Mouse (Mus musculus) kidney, postnatal 10 days (tissue): Measurements from ENCODE around the gene Zfp865.
A peak's percentile ranks its signal among the peaks of the same experiment; 100 is the strongest.
"Not testable (repeated sequence)": the region's sequence is repeated elsewhere in the genome, so short reads cannot be mapped to it uniquely, and the experiment has no call there.

ENCODE experiments used
- DNase-seq: peaks from one replicate; pipeline ENCODE4 v3.0.0; 2021; ENCODE audit warnings: mixed read lengths

The Zfp865 gene

DNA sequence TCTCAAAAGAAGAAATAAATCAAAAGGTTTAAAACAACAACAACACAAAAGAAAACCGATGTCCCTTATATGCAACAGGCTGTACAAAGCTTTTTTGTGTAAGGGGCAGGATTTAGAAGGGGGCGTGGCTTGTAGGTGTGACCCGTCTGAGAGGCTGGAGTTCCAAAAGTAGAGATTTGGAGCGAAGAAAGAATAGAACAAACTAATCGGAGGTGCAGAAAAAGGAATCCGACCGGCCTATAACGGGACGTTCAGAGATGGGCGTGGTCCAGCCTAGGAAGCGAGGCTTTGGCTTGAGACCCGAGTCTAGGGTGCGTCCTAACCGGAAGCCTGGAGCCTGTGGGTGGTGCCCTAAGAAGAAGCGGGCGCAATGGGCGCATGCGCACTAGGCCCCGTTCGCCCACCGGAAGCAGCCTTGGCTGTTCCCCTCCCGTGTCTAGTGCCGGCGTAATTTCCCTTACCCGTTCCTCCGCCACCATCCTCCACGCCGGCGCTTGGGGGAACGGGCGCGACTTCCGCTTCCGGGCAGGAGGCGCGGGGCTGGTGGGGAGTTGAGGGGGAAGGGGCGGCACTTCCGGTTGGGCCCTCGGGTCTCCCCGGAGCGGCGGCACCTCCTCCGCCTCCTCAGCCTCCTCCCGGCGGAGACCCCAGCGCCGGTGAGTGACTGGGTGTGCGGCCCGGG, at the start of gene Zfp865, which contains the start of gene Ccdc106:
Zfp865 (plus strand) TSS at position 377 of the 682 bp plus-strand sequence.
Ccdc106 (plus strand) TSS at position 554 of the 682 bp plus-strand sequence.
- DNase-seq = peak; percentile 100

DNA sequence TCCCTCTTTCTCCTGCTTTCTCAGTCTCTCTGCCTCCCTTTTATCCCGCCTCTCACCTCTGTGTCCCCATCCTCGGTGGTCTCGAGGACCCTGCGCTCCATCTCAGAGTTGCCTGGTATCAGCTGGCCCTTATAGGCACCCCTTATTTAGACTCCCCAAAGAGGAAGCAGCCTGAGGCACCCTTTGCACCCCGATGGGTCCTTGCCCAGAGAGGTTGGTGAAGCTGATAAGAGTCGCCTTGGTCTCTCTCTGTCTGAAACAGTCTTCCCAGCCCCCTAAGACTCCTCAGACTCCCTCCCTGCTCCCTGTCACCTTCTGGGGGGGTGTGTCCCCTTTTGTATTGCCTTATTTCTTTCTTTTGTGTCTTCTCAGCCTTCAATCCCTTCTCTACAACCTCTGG, 49.1 kb upstream of the Zfp865 start, which contains the start of gene Sbk3:
Sbk3 (minus strand) TSS at position 101 of the 400 bp plus-strand sequence.
- no peak for DNase-seq

DNA sequence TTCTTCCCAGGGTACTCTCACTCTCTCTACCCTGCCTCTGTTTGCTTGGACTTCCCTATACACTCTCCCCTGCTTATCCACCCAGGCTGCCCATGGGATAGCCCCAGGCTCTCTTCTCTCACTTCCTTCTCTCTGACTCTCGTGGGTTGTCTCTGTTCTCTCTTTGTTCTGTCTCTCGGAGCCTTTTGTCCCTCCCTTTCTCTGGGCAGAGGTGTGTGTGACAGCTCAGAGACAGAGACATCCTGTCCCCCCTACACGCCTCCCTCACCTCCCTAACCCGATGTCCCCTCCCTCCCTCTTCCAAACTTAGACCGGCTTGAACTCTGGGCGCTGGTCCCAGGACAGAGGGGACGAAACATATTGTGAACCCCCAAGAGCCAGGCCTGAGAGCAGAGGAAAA, 48.5 kb upstream of the Zfp865 start:
- no peak for DNase-seq

DNA sequence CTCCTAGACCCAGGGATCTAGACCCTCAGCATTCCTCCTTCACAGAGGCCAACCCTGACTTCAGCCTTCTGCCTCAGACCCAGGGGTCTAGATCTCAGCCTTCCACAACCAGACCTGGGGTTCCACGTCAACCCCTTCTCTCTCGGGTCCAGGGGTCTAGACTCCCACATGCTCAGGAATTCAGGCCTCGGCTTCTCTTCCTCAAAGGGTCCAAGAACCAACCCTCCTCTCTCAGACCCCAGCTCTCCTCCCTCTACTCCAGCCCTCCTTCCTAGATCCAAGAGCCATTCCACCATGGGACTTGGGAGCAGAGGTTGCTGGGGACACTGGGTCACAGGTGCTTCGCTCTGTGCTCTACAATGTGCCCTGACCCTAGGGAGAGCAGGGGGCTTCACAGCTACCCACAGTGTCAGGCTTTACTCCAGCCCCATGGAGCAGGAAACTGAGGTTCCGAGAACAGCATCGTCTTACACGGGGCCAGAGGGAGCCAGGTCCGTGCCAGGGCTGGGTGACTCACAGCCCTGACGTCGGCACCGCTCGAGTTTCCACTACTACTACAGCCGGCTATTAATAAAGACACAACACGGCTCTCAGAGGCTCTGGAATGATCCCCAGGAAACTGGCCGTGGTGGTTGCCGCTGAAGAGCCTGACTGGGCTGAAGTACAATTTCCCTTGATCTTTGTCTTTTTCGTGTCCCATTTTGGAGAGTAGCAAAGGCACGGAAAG, 47.7 kb upstream of the Zfp865 start:
- DNase-seq = peak; percentile 40

DNA sequence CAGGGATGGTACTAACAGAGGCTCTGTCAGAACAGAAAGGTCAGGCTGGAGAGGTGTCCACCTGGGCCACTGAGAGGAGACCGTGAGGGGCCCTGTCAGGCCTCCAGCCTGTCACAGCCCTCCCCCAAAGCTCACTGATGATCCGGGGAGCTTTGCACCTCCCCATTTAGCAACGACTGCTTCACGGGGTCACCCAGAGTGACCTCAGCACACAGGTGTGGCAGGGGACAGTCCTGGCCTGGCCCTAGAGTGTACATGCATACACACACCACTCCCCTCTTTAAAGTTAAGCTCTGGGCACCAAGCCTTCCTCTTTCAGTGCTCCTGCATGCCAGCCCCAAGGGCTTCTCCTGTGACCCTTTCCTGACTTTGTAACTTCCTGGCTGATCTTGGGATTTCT, 44.7 kb upstream of the Zfp865 start:
- no peak for DNase-seq

DNA sequence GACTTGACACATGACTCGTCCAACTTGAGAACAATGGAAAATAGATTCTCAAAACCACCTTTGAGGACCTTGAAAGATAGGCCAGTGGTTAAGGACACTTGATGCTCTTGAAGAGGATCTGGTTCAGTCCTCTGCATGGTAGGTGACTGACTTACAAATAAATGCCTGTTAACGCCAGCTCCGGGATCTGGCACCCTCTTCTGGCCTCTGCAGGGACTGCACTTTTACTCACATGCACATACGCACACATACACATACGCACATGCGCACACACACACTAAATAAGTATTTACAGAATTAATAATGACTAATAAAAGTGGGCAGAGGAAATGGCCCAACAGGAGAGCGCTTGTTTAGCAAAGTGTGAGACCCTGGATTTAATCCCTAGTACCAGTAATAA, 43.3 kb upstream of the Zfp865 start:
- DNase-seq = no peak

DNA sequence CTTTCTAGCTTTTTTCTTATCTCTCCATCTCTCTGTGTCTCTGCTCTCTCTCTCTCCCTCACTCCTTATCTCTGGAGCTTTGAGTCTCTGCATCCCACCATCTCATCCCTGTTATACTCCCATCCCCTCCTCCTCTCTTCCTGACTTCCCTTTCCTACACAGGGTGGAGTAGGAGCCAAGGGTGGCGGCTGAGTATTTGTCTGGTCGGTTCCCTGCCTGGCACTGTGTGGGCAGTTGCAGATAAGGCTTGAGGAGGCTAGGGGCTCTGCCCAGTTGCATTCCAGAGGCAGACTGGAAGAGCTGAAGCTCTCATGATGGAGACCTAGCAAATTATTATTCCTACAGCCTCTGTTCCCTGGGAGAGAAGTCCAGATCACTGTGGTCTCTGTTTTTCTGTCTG, 31.9 kb upstream of the Zfp865 start:
- DNase-seq = no peak

DNA sequence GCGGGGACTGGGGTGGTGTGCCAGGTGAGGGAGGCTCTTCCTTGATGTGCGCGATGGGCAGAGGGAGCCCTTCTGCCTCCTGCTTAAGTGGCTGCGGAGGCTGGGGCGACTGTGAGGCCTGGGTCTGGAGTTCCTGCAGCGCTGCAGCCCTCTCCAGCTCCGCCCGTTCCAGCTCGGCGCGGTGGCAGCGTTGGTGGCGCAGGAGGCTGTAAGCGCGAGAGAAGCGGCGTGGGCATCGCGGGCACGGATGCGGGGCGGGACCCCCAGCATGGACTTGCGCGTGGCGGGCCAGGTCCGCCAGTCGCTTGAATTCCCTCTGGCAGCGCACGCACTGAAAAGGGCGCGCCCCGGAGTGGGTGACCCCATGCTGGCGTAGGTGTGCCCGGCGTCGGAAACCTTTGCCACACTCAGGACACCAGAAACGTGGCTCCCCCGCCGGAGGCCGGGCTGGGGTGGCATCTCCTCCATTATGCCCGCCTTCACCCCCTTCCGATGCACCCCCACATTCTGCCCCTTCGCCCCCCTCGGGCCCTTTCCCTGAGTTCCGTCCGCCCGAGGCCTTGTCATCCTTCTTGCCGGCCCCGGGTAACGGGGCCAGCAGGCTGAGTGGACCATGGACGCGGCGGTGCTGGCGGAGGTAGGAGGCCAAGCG, 26.7 kb upstream of the Zfp865 start:
- no peak for DNase-seq

DNA sequence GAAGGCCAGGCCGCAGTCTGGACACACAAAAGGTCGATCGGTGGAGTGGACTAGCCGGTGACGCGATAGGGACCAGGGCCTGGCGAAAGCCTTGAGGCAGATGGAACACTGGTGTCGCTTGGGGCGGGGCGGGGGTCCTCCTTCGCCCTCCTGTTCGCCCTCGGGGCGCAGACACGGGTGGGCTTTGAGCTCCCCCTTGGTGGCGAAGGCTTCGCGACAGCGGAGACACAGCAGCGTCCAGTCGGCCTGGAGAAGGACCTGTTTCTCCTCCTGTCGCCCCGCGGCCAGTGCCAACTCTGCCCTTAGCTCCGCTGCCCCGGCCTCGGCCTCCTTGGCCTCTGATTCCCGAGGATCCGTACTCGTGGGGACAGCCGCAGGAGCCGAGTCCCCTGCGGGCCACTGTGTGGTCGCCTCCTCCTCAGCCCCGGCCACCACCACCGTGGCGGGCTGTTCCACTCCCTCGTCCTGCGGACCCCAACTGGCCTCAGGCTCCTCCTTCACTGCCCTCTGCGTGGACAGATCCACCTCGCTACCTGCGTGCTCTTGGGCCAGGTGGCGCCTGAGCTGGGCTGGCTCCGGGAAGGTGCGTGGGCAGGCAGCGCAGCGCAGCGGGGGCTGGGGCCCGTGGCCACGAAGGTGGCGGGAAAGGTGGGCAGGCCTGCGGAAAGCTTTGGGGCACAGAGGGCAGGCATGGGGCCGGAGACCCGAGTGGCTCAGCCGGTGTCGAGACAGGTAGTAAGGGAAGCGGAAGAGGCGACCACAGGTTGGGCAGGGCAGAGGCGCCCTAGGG, 26.0 kb upstream of the Zfp865 start:
- DNase-seq = no peak

DNA sequence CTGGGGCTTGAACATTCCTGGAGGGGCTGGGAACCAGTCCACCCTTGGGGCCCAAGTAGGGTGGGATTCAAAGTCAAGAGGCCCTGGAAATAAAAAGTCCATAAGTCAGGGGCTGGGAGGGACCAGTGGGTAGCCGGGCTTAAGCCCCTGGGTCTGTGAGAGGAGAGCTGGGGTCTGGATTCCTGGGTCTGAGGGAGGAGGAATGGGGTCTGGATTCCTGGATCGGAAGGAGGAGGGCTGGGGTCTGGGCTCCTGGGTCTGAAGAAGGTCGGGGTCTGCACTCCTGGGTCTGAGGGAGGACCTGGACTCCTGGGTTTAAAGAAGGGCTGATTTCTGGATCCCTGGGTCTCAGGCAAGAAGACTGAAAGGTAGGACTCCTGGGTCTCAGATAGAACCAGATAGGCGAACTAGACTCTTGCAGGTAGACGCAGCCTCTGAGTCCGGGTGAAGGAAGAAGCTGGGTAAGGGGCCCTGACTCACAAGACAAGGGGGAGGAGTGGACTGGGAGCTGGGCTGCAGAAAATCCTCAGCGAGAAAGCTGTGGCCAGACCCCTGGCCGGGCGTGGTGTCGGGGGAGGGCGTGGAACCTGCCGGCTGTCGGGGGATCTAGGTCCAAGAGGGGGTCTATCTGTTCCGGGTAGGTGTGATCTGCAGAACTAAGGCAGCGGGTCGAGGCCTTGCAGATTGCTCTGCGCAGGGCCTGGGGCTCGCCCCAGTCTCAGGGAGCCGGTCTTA, 24.7 kb upstream of the Zfp865 start:
- DNase-seq = no peak

DNA sequence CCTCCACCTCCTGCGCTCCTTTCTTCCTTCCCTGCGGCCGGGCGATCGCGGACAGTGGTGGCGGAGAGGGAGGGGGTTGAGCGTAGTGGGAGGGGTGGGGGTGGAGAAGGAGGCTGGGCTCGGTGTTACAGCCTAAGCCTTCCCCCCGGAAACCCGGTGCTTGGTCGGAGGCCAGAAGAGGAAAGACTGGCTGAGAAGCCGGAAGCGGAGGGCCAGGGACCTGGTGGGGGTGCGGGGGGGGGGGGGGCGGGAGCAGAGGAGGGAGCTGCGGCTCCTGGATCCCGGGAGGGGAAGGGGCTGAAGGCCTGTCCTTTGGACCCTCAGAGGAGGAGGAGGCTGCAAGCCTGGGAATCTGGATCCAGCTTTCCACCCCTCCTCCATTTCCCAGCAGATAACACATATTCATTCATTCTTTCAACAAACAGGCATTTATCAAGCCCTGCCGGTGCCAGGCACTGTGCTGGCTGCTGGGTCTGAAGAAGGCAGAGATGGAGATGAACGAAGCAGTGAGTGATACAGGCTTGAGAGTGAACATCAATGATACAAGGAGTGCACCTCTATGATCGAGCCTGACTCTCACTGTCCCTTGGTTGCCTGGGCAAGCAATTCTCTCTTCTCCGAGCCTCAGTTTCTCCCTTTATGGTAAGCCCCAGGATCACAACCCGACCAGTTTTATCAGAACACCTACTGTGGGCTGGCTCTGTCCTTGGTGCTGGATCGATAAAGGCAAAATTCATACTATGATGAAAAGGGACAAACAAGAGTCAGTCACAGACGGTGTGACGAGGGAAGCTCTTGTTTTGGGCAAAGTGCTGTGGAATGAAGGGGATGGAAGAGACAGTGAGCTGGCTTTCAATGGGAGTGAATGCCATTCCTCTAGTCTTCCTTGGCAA, 23.9 kb upstream of the Zfp865 start, which contains the start of gene Zfp579:
Zfp579 (minus strand) TSS at position 156 of the 893 bp plus-strand sequence.
- DNase-seq = peak; percentile 96

DNA sequence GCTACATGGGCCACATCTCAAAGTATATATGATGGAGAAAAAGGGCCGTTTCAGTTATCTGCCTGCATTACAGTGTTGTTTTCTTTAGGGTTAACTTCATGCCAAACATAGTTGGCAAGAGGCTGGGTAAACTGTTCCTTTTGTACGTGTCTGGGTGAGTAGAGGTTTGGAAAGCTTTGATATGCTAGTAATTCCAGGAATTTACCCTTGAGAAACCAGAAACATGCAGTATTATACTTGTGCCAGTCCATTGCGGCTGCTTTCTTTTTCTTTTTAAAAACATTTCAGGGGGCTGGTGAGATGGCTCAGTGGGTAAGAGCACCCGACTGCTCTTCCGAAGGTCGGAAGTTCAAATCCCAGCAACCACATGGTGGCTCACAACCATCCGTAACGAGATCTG, 23.2 kb upstream of the Zfp865 start:
- DNase-seq = no peak

DNA sequence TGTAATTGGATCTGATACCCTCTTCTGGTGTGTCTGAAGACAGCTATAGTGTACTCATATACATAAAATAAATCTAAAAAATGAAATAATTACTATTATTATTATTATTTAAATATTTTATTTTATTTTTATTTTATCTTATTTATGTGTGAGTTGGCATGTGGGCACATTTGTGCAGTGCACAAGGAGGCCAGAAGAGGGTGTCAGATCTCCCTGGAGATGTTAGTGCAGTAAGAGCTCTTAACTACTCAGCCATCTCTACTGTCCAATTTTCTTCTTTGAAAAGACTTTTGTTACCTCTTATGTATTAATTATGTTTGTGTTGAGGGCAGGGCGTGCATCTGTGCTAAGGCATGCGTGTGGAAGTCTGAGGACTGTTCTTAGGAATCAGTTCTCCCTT, 20.3 kb upstream of the Zfp865 start:
- peak; percentile 45 for DNase-seq

DNA sequence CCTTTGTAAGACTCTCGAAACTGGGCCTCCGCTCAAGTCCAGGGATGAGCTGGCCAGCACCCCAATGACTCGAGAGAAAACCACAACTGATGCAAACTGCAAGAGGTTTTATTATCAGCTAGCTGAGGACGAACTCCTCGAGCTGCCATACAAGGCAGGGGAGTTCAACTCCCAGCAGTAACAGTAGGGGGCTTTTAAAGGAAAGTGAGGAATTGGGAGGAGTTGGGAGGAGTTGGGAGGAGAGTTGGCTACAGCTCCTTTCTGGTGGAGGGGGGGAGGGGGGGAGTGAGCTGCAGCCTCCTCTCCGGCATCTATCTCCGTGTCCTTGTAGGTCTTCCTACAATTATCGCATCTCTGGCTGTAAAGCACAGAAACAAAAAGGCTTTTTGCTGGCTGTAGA, 17.3 kb upstream of the Zfp865 start:
- DNase-seq = not testable (repeated sequence)

DNA sequence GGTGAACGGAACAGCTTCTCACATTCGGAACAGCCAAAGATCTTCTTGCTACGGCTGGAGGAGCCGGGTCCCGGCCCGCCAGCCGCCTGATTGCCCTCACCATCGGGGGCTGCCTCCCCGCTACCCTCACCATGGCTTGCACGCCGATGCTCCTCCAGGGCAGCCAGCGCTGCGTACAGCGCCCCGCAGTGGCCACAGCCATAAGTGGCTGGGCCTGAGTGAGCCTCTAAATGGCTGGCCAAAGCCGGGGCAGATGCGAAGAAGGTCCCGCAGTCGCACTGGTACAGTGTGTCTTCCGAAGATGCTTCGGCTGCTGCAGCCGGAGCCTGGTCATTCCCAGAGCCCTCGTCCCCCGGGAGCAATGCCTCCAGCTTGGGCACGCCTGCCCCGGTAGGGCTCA, 11.9 kb upstream of the Zfp865 start:
- DNase-seq = no peak

DNA sequence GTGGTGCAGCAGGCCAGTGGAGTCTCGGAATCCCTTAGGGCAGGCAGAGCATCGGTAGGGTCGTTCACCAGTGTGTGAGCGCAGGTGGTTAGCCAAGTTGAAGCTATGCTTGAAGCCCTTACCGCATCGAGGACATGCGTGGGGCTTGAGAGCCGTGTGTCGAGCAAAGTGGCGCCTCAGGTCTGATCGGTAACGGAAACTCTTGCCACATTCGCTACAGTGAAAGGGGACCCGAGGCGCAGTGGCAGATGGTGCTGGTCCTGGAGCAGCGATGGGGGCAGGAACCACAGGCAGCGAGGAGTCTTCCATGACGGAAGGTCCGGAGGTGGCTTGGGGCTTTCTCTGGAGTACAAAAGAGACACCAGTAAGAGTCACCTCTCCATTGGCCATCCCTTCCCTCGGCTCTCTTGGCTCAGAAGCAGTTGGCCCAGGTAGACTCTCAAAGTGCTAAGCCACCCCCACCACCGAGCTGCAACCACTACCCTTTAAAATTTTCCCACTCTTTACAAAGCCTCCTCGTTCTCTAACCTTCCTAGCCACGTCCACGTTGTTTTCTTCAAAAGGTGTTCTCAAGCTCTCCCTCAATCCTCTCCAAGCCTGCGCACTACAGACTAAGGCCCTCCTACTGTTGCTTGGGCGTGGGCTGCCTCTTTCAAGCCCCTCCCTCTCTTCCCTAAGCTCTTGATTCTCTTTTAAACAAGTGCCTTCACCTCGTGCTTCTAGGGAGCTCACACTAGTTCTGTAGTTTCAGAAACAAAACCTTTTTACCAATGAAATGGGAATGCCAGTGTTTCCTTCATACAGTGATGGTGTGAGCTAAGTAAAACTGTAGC, 7.3 kb upstream of the Zfp865 start:
- DNase-seq = no peak

DNA sequence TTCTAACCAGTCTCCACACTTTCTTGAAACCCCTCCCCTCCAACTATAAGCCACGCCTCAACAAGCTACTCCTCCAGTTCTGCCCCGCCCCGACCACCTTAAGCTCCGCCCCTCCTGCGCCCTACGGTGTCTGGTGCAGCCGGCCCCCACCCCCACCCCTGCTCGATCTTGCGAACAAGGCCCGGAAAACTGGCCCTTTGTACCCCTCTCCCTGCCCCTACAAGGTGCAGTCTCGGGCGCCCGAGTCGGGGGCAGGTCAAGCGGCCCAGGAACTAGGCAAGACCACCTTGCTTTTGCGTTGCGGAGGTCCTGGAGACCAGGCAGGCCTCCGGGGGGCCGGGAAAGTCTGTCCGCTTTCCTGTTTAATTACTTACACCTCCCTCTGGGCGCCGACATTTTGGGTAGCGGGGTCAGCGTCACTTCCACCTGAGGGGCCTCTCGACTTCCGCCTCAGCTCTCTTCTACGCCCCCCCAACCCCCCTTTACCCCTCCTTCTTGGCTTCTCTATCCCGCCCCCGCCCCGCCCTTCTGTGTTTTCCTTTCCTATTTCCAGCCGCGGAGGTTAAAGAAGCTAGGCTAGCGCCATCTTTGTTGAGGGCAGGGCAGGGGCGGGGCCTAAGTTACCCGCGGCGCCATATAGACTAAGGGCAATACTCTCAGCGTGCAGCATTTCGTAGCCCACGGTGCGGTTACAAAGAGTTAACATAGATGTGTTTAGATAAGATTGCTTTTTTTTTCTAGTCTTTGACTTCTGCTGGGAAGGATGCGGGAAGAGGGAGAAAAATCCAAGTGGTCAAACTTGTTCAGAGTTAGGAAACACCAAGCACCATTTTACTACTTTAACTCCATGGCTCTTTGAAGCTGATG, 5.7 kb upstream of the Zfp865 start, which contains the start of the genes Zfp524 and Fiz1:
Zfp524 (plus strand) TSS at position 165 of the 867 bp plus-strand sequence.
Fiz1 (minus strand) TSS at position 447 of the 867 bp plus-strand sequence.
- DNase-seq = peak; percentile 98

DNA sequence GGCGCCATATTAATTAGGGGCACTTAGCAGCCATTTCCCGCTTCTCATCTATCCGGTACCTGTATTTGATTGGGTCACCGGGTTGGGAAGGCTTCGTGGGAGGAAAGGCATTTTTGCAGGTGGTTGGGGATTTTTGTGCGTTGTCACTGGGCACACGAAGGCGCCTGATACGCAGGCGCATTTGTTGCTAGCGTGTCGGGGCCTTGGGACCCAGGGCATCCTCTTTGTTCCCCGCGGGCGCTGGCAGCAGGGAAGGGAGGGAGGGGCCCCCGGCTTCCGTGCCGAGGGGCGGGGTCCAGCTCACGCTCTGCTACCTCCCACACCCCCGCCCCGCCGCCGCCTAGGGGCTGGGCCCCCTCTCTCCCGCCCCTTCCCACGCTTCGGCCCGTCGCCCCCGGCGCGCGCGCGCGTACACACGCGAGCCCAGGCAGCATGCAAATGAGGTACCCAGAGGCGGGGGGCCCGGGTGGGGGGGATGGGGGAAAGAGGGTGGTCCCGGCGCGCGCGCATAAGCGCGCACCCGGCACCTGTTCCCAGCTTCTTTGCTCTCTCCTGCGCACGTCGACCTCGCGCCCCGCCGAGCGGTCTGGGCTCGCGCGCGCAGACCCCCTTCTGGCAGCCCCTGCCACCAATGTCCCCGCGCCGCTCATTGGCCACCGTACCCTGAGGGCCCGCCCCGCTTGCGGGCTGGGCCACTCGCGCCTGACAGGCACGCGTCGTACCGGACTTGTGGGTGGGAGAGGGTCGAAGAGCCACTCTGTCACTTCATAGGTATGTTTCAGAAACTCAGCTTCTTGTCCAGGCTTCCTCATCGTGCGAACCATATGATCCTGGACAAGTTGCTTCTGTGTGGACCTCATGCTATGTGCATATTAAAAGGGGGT, 4.8 kb upstream of the Zfp865 start, which contains the start of gene Gm44973:
Gm44973 (plus strand) TSS at position 379 of the 884 bp plus-strand sequence.
- peak; percentile 99 for DNase-seq
